Mouse (Mus musculus) left cerebral cortex, adult 6 months (tissue): Measurements from ENCODE around the gene Kcnk16. TPM values are rescaled to one million over a fixed set of nuclear protein-coding genes. Genes with fewer than 3 reads are reported as not detected.

ENCODE experiments used
- long read RNA-seq, 2 experiments: library from polyadenylated mRNA; unstranded; transcript quantifications; one replicate each; pipeline ENCODE4 v2.0.0; 2019 to 2020
- polyA plus RNA-seq: library from polyadenylated mRNA; unstranded; fragments of <200 nt; fragmentation: Nextera tagmentation; gene quantifications from 2 replicates; pipeline ENCODE4 v1.2.3, GENCODE M21; 2021

The Kcnk16 gene
- polyA plus RNA-seq, result not detected in 2 replicates
- long read RNA-seq, experiment 1, result 0 reads
- long read RNA-seq, experiment 2, result 0 reads

GRCm38 (mm10) chr14:20269082-20269809 is at the start of gene Kcnk16:
Gene Kcnk16 (minus strand): TSS chr14:20269199.

GRCm38 (mm10) chr14:20294117-20294892 is 25.3 kb upstream of the Kcnk16 start, which contains the start of gene Nudt13:
Gene Nudt13 (plus strand): TSS chr14:20294697.

Other genes with a start within 250 kb of the Kcnk16 start
- gene Saysd1, start 130.7 kb downstream of the Kcnk16 start, polyA plus RNA-seq, result 11.6 and 14.1 TPM in 2 replicates
- gene Kcnk5, start 87.4 kb downstream of the Kcnk16 start, polyA plus RNA-seq, result 0.11 and 0.18 TPM in 2 replicates
- gene Nudt13, start 25.5 kb upstream of the Kcnk16 start, polyA plus RNA-seq, result 8.6 and 8.7 TPM in 2 replicates
- 25.4 and 31.0 TPM in 2 replicates for gene Ecd, start 78.9 kb upstream of the Kcnk16 start, polyA plus RNA-seq
- 6.5 and 8.9 TPM in 2 replicates for gene Fam149b, start 79.0 kb upstream of the Kcnk16 start, polyA plus RNA-seq
- 32.6 and 36.5 TPM in 2 replicates for gene Dnajc9, start 119.7 kb upstream of the Kcnk16 start, polyA plus RNA-seq
- 83.7 and 104 TPM in 2 replicates for gene Mrps16, start 124.4 kb upstream of the Kcnk16 start, polyA plus RNA-seq
- gene Cfap70, start 183.0 kb upstream of the Kcnk16 start, polyA plus RNA-seq, result 0.93 and 1.6 TPM in 2 replicates
- 42.5 and 51.7 TPM in 2 replicates for gene Anxa7, start 210.9 kb upstream of the Kcnk16 start, polyA plus RNA-seq
- 0.11 TPM in 1 of 2 replicates, not detected in the other for gene Mss51, start 227.7 kb upstream of the Kcnk16 start, polyA plus RNA-seq